Mouse (Mus musculus) intestine, embryonic 15.5 days (tissue): ENCODE data around the gene Stx2. TPM values are rescaled to one million over a fixed set of nuclear protein-coding genes. Genes with fewer than 3 reads are reported as not detected.

Experiments used
- ATAC-seq: fragments of 200-750 bp; cut with Nextera tagmentation; 2 replicates; pipeline ENCODE4 v1.8.0; 2017; ENCODE audit warnings: moderate TSS enrichment, moderate library complexity
- H3K27ac ChIP-seq: fragments of 300-500 bp; sonication (generic); 2 replicates; pipeline ENCODE4 v1.5.1; 2015; ENCODE audit warnings: mild to moderate bottlenecking, inconsistent platforms
- H3K27me3 ChIP-seq: fragments of 300-500 bp; sonication (generic); replicated peaks from 2 replicates; pipeline ENCODE4 v1.6.1; 2015; ENCODE audit warnings: inconsistent platforms
- H3K36me3 ChIP-seq: fragments of 300-500 bp; sonication (generic); 2 replicates; pipeline ENCODE4 v1.6.1; 2015; ENCODE audit warnings: inconsistent platforms
- H3K4me1 ChIP-seq: fragments of 300-500 bp; sonication (generic); replicated peaks from 2 replicates; pipeline ENCODE4 v1.6.1; 2015; ENCODE audit warnings: inconsistent platforms
- H3K4me2 ChIP-seq: fragments of 300-500 bp; sonication (generic); replicated peaks from 2 replicates; pipeline ENCODE4 v1.6.1; 2015; ENCODE audit warnings: mild to moderate bottlenecking, inconsistent platforms
- H3K4me3 ChIP-seq: fragments of 300-500 bp; sonication (generic); replicated peaks from 2 replicates; pipeline ENCODE4 v1.5.1; 2015; ENCODE audit warnings: inconsistent platforms
- H3K9ac ChIP-seq: fragments of 300-500 bp; sonication (generic); 2 replicates; pipeline ENCODE4 v1.6.1; 2015; ENCODE audit warnings: inconsistent platforms
- H3K9me3 ChIP-seq: fragments of 300-500 bp; sonication (generic); 2 replicates; pipeline ENCODE4 v1.6.1; 2016; ENCODE audit warnings: inconsistent platforms
- WGBS: fragments of 180-500 bp; shearing (Covaris S2); methylation state at CpG from one replicate; pipeline ENCODE4 v1.1.7; 2015; 5-methylcytosine and 5-hydroxymethylcytosine counted together
- polyA plus RNA-seq: library from polyadenylated mRNA; unstranded; fragments of >200 nt; fragmentation: Nextera tagmentation; extraction: Ambion mirVana; gene quantifications from 2 replicates; pipeline ENCODE4 v1.2.1, GENCODE M21; 2015

Gene Stx2
- polyA plus RNA-seq, 1 experiment from 2014 or later, result 24.1 TPM

- peak; percentile 7; the same call in 1 of the 2 replicates for ATAC-seq
- 52% methylated on average over 14 of the region's 14 CpGs for WGBS
- H3K27ac ChIP-seq, result peak overlapping the region; percentile 20; the same call in 1 of the 2 replicates
Measured at GRCm38 (mm10) chr5:129007105-129007957, 1.0 kb downstream of the Stx2 start.

GRCm38 (mm10) chr5:129006031-129006788, 2.2 kb downstream of the Stx2 start:
- H3K27ac ChIP-seq, result 0 out of 2 replicates have a peak overlapping the region, but pooled peaks have one; percentile 36

More at GRCm38 (mm10) chr5:129007105-129007957, 1.0 kb downstream of the Stx2 start:
- Histone ChIP-seq H3K4me1 (peaks cover 21% of the 10 kb centered on the region), H3K36me3 (0 out of 2 replicates have a peak, but pooled peaks cover 3% of the 10 kb centered on the region), H3K27me3 (no peaks in the 10 kb centered on the region), H3K9ac (peak overlapping the region; percentile 66), H3K4me2 (peak overlapping the region; percentile 86), H3K9me3 (no peaks in the 10 kb centered on the region), H3K4me3 (peak overlapping the region; percentile 68)

GRCm38 (mm10) chr5:129005416-129005815, 3.0 kb downstream of the Stx2 start:
- no peak overlapping the region for H3K27ac ChIP-seq
- no peak for ATAC-seq
- H3K9me3 ChIP-seq, result no peaks in the 10 kb centered on the region
- H3K9ac ChIP-seq, result no peak overlapping the region
- H3K27me3 ChIP-seq, result no peaks in the 10 kb centered on the region
- H3K36me3 ChIP-seq, result 0 out of 2 replicates have a peak, but pooled peaks cover 3% of the 10 kb centered on the region
- peaks cover 31% of the 10 kb centered on the region for H3K4me1 ChIP-seq
- no peak overlapping the region for H3K4me2 ChIP-seq
- H3K4me3 ChIP-seq, result no peak overlapping the region
- WGBS, result 85% methylated on average over 3 of the region's 3 CpGs

More at GRCm38 (mm10) chr5:129006031-129006788, 2.2 kb downstream of the Stx2 start:
- peak overlapping the region; percentile 86 for H3K4me2 ChIP-seq
- H3K9me3 ChIP-seq, result no peaks in the 10 kb centered on the region
- ATAC-seq, result no peak
- WGBS, result 79% methylated on average over 18 of the region's 18 CpGs
- no peak overlapping the region for H3K9ac ChIP-seq
- H3K4me1 ChIP-seq, result peaks cover 28% of the 10 kb centered on the region
- no peak overlapping the region for H3K4me3 ChIP-seq
- no peaks in the 10 kb centered on the region for H3K27me3 ChIP-seq
- 0 out of 2 replicates have a peak, but pooled peaks cover 3% of the 10 kb centered on the region for H3K36me3 ChIP-seq

DNA sequence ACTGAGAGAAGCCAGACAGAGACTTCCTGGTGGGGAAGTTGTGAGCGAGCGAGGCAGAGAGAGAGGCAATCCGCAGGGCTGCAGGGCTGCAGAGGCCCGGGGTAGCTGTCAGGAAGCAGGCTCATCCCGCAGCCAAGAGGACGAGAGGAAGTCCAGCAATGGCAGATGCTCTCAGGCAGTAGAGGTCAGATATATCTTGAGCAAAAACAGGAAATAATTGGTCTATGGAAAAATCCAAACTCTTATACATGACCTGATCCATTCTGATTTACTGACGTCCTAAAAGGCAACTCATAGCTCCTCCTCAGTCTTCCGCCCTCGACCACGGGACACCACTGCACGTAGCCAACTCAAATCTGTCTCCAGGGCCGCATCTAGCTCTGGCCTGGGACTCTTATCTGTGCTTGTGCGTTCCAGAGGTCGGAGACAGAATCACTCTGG, 5.8 kb downstream of the Stx2 start:
- peak; percentile 49 for ATAC-seq
- Histone ChIP-seq H3K27me3 (no peaks in the 10 kb centered on the region), H3K4me3 (no peak overlapping the region), H3K27ac (peak overlapping the region; percentile 68), H3K36me3 (peaks cover 3% of the 10 kb centered on the region; the same call in 1 of the 2 replicates), H3K4me1 (peaks cover 24% of the 10 kb centered on the region), H3K9me3 (no peaks in the 10 kb centered on the region), H3K4me2 (0 out of 2 replicates have a peak overlapping the region, but pooled peaks have one; percentile 17), H3K9ac (no peak overlapping the region)
- WGBS, result 42% methylated on average over 14 of the region's 14 CpGs

DNA sequence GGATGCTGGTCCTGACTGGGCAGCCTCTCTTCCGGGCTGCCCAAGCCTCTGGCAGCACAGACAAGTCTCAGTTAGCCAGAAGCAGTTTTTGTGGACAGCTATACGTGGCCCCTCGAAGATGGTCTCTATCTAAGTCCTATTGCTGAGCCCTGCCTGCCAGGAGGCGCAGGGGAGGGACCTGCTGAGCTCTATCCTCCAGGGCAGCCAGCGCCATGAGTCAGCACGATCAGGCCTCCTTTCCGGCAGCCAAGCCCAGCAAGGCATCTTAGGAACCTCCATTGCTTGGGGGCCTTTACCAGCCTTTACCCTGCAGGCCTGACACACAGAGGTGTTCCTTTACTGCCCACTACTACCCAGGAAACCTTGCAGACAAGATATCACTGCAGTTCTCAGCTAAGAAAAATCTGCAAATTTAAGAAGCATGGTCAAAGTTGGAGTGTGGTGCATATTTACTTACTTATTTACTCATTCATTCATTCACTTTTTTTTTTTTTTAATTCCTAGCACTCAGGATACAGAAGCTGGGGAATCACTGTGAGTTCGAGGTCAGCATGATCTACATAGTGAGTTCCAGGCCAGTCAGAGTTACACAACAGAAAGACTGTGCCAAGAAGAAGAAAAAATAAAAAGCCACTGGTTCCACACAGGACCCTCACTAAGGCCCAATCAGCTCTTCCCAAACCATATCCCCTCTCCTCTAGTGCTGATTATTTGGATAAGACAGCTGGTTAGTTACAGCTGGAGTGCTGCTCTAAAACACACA, 7.5 kb downstream of the Stx2 start:
- no peak overlapping the region for H3K4me3 ChIP-seq
- peaks cover 3% of the 10 kb centered on the region; the same call in 1 of the 2 replicates for H3K36me3 ChIP-seq
- whole genome bisulfite sequencing, result 54% methylated on average over 8 of the region's 8 CpGs
- H3K27me3 ChIP-seq, result no peaks in the 10 kb centered on the region
- H3K4me1 ChIP-seq, result peaks cover 20% of the 10 kb centered on the region
- H3K9me3 ChIP-seq, result no peaks in the 10 kb centered on the region
- no peak overlapping the region for H3K27ac ChIP-seq
- no peak overlapping the region for H3K4me2 ChIP-seq
- peak; percentile 67; the same call in 1 of the 2 replicates for ATAC-seq
- H3K9ac ChIP-seq, result no peak overlapping the region

GRCm38 (mm10) chr5:128987141-128987954, 21.0 kb downstream of the Stx2 start:
- Histone ChIP-seq H3K4me2 (no peak overlapping the region), H3K4me1 (no peaks in the 10 kb centered on the region), H3K27me3 (no peaks in the 10 kb centered on the region), H3K4me3 (no peak overlapping the region), H3K9me3 (no peaks in the 10 kb centered on the region), H3K36me3 (peaks cover 9% of the 10 kb centered on the region; the same call in 1 of the 2 replicates), H3K9ac (no peak overlapping the region), H3K27ac (no peak overlapping the region)
- no peak for ATAC-seq
- 79% methylated on average over 19 of the region's 19 CpGs for WGBS

- Histone ChIP-seq H3K36me3 (peaks cover 4% of the 10 kb centered on the region; the same call in 1 of the 2 replicates), H3K4me3 (no peak overlapping the region), H3K4me1 (0 out of 2 replicates have a peak, but pooled peaks cover 2% of the 10 kb centered on the region), H3K9ac (no peak overlapping the region), H3K27me3 (no peaks in the 10 kb centered on the region), H3K4me2 (no peak overlapping the region), H3K9me3 (no peaks in the 10 kb centered on the region), H3K27ac (no peak overlapping the region)
- ATAC-seq, result no peak
- 94% methylated on average over 13 of the region's 13 CpGs for WGBS
Measured at GRCm38 (mm10) chr5:128985946-128986345, 22.4 kb downstream of the Stx2 start.

DNA sequence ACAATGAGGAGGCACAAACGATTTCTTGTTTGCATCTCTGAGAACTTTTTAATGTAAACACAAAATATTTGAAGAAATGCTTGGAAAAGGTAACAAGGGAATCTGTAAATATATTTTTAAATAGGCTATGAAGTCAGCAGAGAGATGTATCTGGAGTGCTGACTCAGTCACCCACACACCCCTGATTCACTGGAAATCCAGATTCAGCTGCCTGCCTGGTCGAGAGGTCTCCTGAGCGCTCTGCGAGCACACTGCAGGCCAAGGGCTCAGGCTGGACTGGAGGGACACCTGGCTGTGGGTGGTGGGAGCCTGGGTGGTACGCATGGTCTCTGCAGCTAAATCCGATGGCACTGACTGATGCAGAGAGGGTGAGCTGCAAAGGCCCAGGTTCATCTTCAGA, 23.8 kb downstream of the Stx2 start:
- H3K9me3 ChIP-seq, result no peaks in the 10 kb centered on the region
- no peak overlapping the region for H3K4me3 ChIP-seq
- no peak overlapping the region for H3K4me2 ChIP-seq
- WGBS, result 86% methylated on average over 6 of the region's 6 CpGs
- no peaks in the 10 kb centered on the region for H3K27me3 ChIP-seq
- ATAC-seq, result no peak
- no peak overlapping the region for H3K27ac ChIP-seq
- 0 out of 2 replicates have a peak, but pooled peaks cover 2% of the 10 kb centered on the region for H3K4me1 ChIP-seq
- H3K36me3 ChIP-seq, result no peaks in the 10 kb centered on the region; the same call in 1 of the 2 replicates
- H3K9ac ChIP-seq, result no peak overlapping the region

DNA sequence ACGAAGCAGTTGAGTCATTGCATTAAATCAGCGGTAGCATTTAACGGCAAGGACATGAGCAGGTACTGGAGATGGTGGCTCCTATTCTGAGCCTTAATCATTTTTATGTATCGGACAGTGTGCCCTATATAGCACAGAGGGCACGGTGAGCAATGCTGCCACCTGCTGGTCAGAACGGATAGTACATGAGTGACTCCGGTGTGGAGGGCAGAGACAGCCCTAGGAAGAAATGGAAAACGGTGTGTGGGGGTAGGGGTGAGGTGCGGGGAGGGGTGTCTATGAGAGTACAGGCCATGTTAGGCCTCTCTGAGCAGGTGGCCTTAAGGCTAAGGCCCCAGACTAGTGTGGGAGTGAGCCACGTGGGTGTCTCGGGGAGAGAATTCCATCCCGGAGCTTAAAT, 26.8 kb downstream of the Stx2 start:
- no peak overlapping the region for H3K4me3 ChIP-seq
- H3K27me3 ChIP-seq, result no peaks in the 10 kb centered on the region
- H3K4me1 ChIP-seq, result 0 out of 2 replicates have a peak, but pooled peaks cover 2% of the 10 kb centered on the region
- no peak overlapping the region for H3K9ac ChIP-seq
- no peaks in the 10 kb centered on the region for H3K9me3 ChIP-seq
- no peaks in the 10 kb centered on the region; the same call in 1 of the 2 replicates for H3K36me3 ChIP-seq
- H3K27ac ChIP-seq, result no peak overlapping the region
- H3K4me2 ChIP-seq, result no peak overlapping the region
- 23% methylated on average over 12 of the region's 12 CpGs for WGBS
- peak; percentile 71 for ATAC-seq

DNA sequence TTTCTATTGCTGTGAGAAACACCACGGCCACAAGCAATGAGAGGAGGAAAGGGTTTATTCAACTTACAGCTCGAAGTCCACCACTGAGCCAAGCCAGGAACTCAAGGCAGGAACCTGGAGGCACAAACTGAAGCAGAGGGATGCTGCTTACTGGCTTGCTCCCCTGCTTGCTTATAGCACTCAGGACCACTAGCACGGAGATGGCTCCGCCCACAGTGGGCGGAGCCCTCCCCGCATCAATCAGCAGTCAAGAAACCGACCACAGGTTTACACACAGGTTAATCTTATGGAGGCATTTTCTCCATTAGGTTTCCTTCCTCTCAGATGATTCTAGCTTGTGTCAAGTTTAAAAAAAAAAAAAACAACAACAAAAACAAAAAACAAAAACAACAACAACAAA, 27.5 kb downstream of the Stx2 start:
- Histone ChIP-seq H3K4me1 (0 out of 2 replicates have a peak, but pooled peaks cover 2% of the 10 kb centered on the region), H3K27ac (no peak overlapping the region), H3K9me3 (no peaks in the 10 kb centered on the region), H3K9ac (no peak overlapping the region), H3K4me3 (no peak overlapping the region), H3K4me2 (no peak overlapping the region), H3K36me3 (no peaks in the 10 kb centered on the region; the same call in 1 of the 2 replicates), H3K27me3 (no peaks in the 10 kb centered on the region)
- ATAC-seq, result no peak
- 62% methylated on average over 7 of the region's 7 CpGs for WGBS

GRCm38 (mm10) chr5:128978957-128979356, 29.4 kb downstream of the Stx2 start:
- WGBS, result 94% methylated on average over 7 of the region's 7 CpGs
- Histone ChIP-seq H3K4me3 (no peak overlapping the region), H3K27ac (no peak overlapping the region), H3K27me3 (no peaks in the 10 kb centered on the region), H3K9me3 (no peaks in the 10 kb centered on the region), H3K4me2 (no peak overlapping the region), H3K9ac (no peak overlapping the region), H3K36me3 (no peaks in the 10 kb centered on the region), H3K4me1 (0 out of 2 replicates have a peak, but pooled peaks cover 2% of the 10 kb centered on the region)
- no peak for ATAC-seq
